ENCODE assay signal across 31 mouse cellular contexts in genomic region chr13:81407881-81408460, GRCm38 (mm10).
DNase-seq lines count a peak whose midpoint lies in the region; ATAC-seq lines count a peak whose summit lies in the region.
"Had no signal": no experiment of that assay in that cellular context is flagged by ENCODE, and none has a peak within 500 bp of the region (broad histone marks: within the 10 kb centered on the region; RNA-seq: fewer than 3 reads in every experiment).

No protein-coding gene starts in this region.

- DNase-seq in frontal cortex, postnatal 36 days (ENCODE audit: low spot score in 2 of 2), result no peak
- DNase-seq in brain, adult 2 months (ENCODE audit: low read depth, low spot score), result peak; percentile 14
- peak; percentile 13 for DNase-seq in telencephalon, adult 2 months (ENCODE audit: low read depth, low spot score)
- DNase-seq in testis, postnatal 14 days (ENCODE audit: low spot score), result no peak
- DNase-seq: adrenal gland, postnatal 10 days; adrenal gland, postnatal 36 days; B cell, adult 2 months; cerebellum, adult 11-12 months; cerebellum, adult 8-10 months; cerebellum, postnatal 10 days; cerebellum, postnatal 36 days; embryo, embryonic 11 days; gastrocnemius, postnatal 10 days; gastrocnemius, postnatal 36 days; heart, adult 2 months; heart, postnatal 14 days; heart, postnatal 4 days had no signal

- H3K27me3 ChIP-seq in forebrain, embryonic 15.5 days, result no peaks in the 10 kb centered on the region
- no peaks in the 10 kb centered on the region for H3K27me3 ChIP-seq in forebrain, embryonic 13.5 days
- H3K27me3 ChIP-seq: CH12.LX; embryonic facial prominence, embryonic 13.5 days; heart, embryonic 13.5 days; hindbrain, embryonic 12.5 days; hindbrain, embryonic 15.5 days had no signal

- WGBS in forebrain, embryonic 15.5 days, result 78% methylated on average over 1 of the region's 1 CpGs
- WGBS in forebrain, embryonic 13.5 days, result 74% methylated on average over 1 of the region's 1 CpGs

- no peak overlapping the region for H3K4me3 ChIP-seq in forebrain, embryonic 15.5 days
- H3K4me3 ChIP-seq in forebrain, embryonic 13.5 days, result no peak overlapping the region
- H3K4me3 ChIP-seq: embryonic facial prominence, embryonic 10.5 days; embryonic facial prominence, embryonic 13.5 days; erythroblast, embryonic 14.5 days; heart, adult 2 months; heart, embryonic 10.5 days; heart, embryonic 13.5 days; hindbrain, embryonic 12.5 days; hindbrain, embryonic 15.5 days had no signal

- 0 out of 2 replicates have a peak, but pooled peaks have one; percentile 13 for ATAC-seq in forebrain, embryonic 15.5 days (replicated peaks)
- ATAC-seq in forebrain, embryonic 13.5 days, result no peak
- ATAC-seq in frontal cortex, adult (ENCODE audit: low TSS enrichment), result peak; percentile 74
- ATAC-seq: intestine, postnatal 0 days; Patski had no signal

- H3K4me2 ChIP-seq in forebrain, embryonic 15.5 days (replicated peaks), result no peak overlapping the region
- H3K4me2 ChIP-seq in forebrain, embryonic 13.5 days, result no peak overlapping the region
- H3K4me2 ChIP-seq: embryonic facial prominence, embryonic 13.5 days; heart, embryonic 13.5 days; hindbrain, embryonic 12.5 days; hindbrain, embryonic 15.5 days had no signal

- no peaks in the 10 kb centered on the region for H3K4me1 ChIP-seq in forebrain, embryonic 15.5 days
- no peaks in the 10 kb centered on the region for H3K4me1 ChIP-seq in forebrain, embryonic 13.5 days
- H3K4me1 ChIP-seq: embryonic facial prominence, embryonic 10.5 days; embryonic facial prominence, embryonic 13.5 days; heart, embryonic 10.5 days; heart, embryonic 13.5 days; hindbrain, embryonic 12.5 days; hindbrain, embryonic 15.5 days had no signal

- H3K27ac ChIP-seq in forebrain, embryonic 15.5 days (replicated peaks), result no peak overlapping the region
- H3K27ac ChIP-seq in forebrain, embryonic 13.5 days, result no peak overlapping the region
- H3K27ac ChIP-seq: embryonic facial prominence, embryonic 10.5 days; embryonic facial prominence, embryonic 13.5 days; heart, adult 2 months; heart, embryonic 10.5 days; heart, embryonic 13.5 days; hindbrain, embryonic 12.5 days; hindbrain, embryonic 15.5 days had no signal

- H3K36me3 ChIP-seq in forebrain, embryonic 15.5 days, result no peaks in the 10 kb centered on the region
- H3K36me3 ChIP-seq in forebrain, embryonic 13.5 days (ENCODE audit: poor library complexity, severe bottlenecking), result peaks cover 19% of the 10 kb centered on the region
- H3K36me3 ChIP-seq: embryonic facial prominence, embryonic 13.5 days; G1E; heart, embryonic 10.5 days; heart, embryonic 13.5 days; hindbrain, embryonic 12.5 days; hindbrain, embryonic 15.5 days had no signal

- H3K9me3 ChIP-seq in forebrain, embryonic 15.5 days, result no peaks in the 10 kb centered on the region
- H3K9me3 ChIP-seq in forebrain, embryonic 13.5 days (replicated peaks), result no peaks in the 10 kb centered on the region
- H3K9me3 ChIP-seq: embryonic facial prominence, embryonic 10.5 days; embryonic facial prominence, embryonic 13.5 days; G1E; heart, embryonic 10.5 days; heart, embryonic 13.5 days; hindbrain, embryonic 12.5 days; hindbrain, embryonic 15.5 days had no signal

- H3K9ac ChIP-seq in forebrain, embryonic 15.5 days (replicated peaks), result no peak overlapping the region
- no peak overlapping the region for H3K9ac ChIP-seq in forebrain, embryonic 13.5 days
- H3K9ac ChIP-seq: embryonic facial prominence, embryonic 13.5 days; heart, embryonic 13.5 days; hindbrain, embryonic 12.5 days; hindbrain, embryonic 15.5 days had no signal

Comparison
In these comparisons a context has a peak if more than half of its experiments do, and no peak if none do; other contexts are left out.
1. DNase-seq: peak in brain, adult 2 months (single experiment) and telencephalon, adult 2 months (single experiment); none in frontal cortex, postnatal 36 days (0 of 2) and testis, postnatal 14 days (single experiment).